Mouse (Mus musculus) hindlimb bud, embryonic 11.5 days (tissue): Measurements from ENCODE around the gene Slc5a6.
"Not testable (repeated sequence)": the region's sequence is repeated elsewhere in the genome, so short reads cannot be mapped to it uniquely, and the experiment has no call there.

Source experiments
- DNase-seq: peaks from one replicate; pipeline ENCODE4 v3.0.0-alpha.2; 2012; ENCODE audit warnings: low read depth, low spot score; ENCODE audit errors: extremely low spot score

Gene Slc5a6

GRCm38 (mm10) chr5:31069810-31070209, 21.1 kb upstream of the Slc5a6 start:
- DNase-seq, result no peak

- DNase-seq, result peak; percentile 16
Measured at GRCm38 (mm10) chr5:31055216-31056140, 6.8 kb upstream of the Slc5a6 start.

- peak; percentile 67 for DNase-seq
Measured at GRCm38 (mm10) chr5:31054261-31055215, 5.8 kb upstream of the Slc5a6 start, which contains the start of gene Cad. Gene Cad (plus strand): TSS chr5:31054780.

- DNase-seq, result peak; percentile 10
Measured at GRCm38 (mm10) chr5:31053728-31054127, 5.0 kb upstream of the Slc5a6 start.

GRCm38 (mm10) chr5:31050427-31050826, 1.7 kb upstream of the Slc5a6 start:
- no peak for DNase-seq

- DNase-seq, result peak; percentile 95
Measured at GRCm38 (mm10) chr5:31047848-31048762, 619 bp downstream of the Slc5a6 start, which contains the start of gene Atraid. Gene Atraid (plus strand): TSS chr5:31048312.

GRCm38 (mm10) chr5:31047074-31047473, 1.6 kb downstream of the Slc5a6 start:
- no peak for DNase-seq

GRCm38 (mm10) chr5:31046416-31046815, 2.3 kb downstream of the Slc5a6 start:
- DNase-seq, result no peak

- DNase-seq, result no peak
Measured at GRCm38 (mm10) chr5:31038171-31038845, 10.4 kb downstream of the Slc5a6 start.

GRCm38 (mm10) chr5:31036556-31036955, 12.2 kb downstream of the Slc5a6 start:
- not testable (repeated sequence) for DNase-seq

GRCm38 (mm10) chr5:31034669-31035068, 14.1 kb downstream of the Slc5a6 start:
- DNase-seq, result no peak

- no peak for DNase-seq
Measured at GRCm38 (mm10) chr5:31031508-31031907, 17.2 kb downstream of the Slc5a6 start.

GRCm38 (mm10) chr5:31030926-31031325, 17.8 kb downstream of the Slc5a6 start:
- no peak for DNase-seq

GRCm38 (mm10) chr5:31024641-31025040, 24.1 kb downstream of the Slc5a6 start:
- DNase-seq, result no peak

- DNase-seq, result no peak
Measured at GRCm38 (mm10) chr5:31023254-31023653, 25.5 kb downstream of the Slc5a6 start.

GRCm38 (mm10) chr5:31022690-31023089, 26.0 kb downstream of the Slc5a6 start:
- no peak for DNase-seq

GRCm38 (mm10) chr5:31021790-31022189, 26.9 kb downstream of the Slc5a6 start:
- DNase-seq, result not testable (repeated sequence)

GRCm38 (mm10) chr5:31015913-31016312, 32.8 kb downstream of the Slc5a6 start:
- no peak for DNase-seq

- no peak for DNase-seq
Measured at GRCm38 (mm10) chr5:31012737-31013136, 36.0 kb downstream of the Slc5a6 start.

- peak; percentile 77 for DNase-seq
Measured at GRCm38 (mm10) chr5:31004184-31004583, 44.5 kb downstream of the Slc5a6 start.
